Mouse (Mus musculus): ENCODE results near the gene Ensa. TPM values are rescaled to one million over a fixed set of nuclear protein-coding genes. Genes with fewer than 3 reads are reported as not detected.
A peak's percentile ranks its signal among the peaks of the same experiment; 100 is the strongest.

Gene Ensa
- polyA plus RNA-seq, 1 experiment, result 13.2 TPM

DNA sequence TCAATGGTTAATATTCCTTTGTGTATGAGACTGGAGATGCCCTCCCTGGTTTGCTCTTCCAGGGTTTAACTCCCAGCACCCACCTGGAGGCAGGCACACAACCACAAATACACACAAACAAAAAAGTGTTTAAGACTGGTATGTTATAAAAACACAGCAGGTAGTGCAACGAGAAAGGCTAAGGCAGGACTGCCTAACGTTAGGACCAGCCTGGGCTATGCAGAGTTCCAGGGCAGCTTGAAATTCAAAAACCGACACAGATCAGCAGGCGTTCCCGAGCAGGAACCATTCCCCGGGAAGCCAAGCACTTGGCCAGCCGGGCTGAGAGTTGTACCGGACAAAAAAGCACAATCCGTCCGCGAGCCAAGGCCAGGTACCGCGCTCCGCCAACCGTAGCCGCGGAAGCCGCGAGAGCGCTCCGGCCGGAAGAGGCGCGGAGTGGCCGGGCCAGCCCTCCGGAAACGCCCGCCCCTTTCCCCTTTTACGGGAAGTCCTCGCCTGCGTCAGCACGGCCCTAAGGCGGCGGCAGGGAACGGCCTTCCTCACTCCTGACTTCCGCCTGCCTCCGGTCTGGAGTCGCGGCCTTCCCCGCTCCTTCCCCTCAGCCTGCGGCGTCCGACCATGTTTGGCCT lies 33.6 kb downstream of the Ensa start, which contains the start of gene Mcl1:
Mcl1 (plus strand) TSS at position 553 of the 632 bp plus-strand sequence.
- Histone ChIP-seq H3K27ac (ENCODE audit: insufficient read depth, low read depth, low read length) (peak within 1 kb of the TSS; percentile 100), H3K4me3 (ENCODE audit: insufficient read depth, low read depth, low read length) (peak within 1 kb of the TSS; percentile 94), H3K4me1 (ENCODE audit: control insufficient read depth, insufficient read depth, low read length) (peaks cover 20% of the 10 kb centered on the region), H3K36me3 (ENCODE audit: control insufficient read depth, insufficient read depth, low read length) (peaks cover 13% of the 10 kb centered on the region), H3K27me3 (replicated peaks; ENCODE audit: control insufficient read depth, insufficient read depth, low read length) (no peaks in the 10 kb centered on the region)
- TF ChIP-seq CTCF (conservative IDR thresholded peaks at IDR 0.05; ENCODE audit: insufficient read depth, insufficient read length, low read depth, low read length) (0 out of 2 replicates have a peak, but pooled peaks have one; percentile 3), POLR2A (IDR thresholded peaks at IDR 0.05; ENCODE audit: low read depth, low read length) (peak; percentile 99)
- DNase-seq, result peak; percentile 97
- under 1% methylated on average over 43 of the region's 43 CpGs for WGBS

DNA sequence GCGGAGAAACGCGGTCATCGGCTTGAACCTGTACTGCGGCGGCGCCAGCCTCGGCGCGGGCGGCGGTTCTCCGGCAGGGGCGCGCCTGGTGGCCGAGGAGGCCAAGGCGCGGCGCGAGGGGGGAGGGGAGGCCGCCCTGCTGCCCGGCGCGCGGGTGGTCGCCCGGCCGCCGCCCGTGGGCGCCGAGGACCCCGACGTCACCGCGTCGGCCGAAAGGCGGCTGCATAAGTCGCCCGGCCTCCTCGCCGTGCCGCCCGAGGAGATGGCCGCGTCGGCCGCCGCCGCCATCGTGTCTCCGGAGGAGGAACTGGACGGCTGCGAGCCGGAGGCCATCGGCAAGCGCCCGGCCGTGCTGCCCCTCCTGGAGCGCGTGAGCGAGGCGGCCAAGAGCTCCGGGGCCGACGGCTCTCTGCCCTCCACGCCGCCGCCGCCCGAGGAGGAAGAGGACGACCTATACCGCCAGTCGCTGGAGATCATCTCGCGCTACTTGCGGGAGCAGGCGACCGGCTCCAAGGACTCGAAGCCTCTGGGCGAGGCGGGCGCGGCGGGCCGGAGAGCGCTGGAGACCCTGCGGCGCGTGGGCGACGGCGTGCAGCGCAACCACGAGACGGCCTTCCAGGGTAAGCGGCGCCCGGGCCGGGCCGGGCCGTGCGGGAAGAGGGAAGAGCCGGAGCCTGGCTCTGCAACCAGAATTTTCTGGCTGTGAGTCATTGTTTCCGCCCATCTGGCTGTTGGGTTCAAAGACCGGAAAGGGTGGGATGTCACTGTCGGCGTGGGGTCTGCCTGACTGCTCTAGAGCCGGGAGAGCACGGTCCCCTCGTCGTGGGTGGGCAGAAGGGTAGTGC lies 34.3 kb downstream of the Ensa start:
- peak overlapping the region; percentile 99 for H3K27ac ChIP-seq (ENCODE audit: insufficient read depth, low read depth, low read length)
- DNase-seq, result peak; percentile 86
- H3K4me1 ChIP-seq (ENCODE audit: control insufficient read depth, insufficient read depth, low read length), result peaks cover 24% of the 10 kb centered on the region
- H3K36me3 ChIP-seq (ENCODE audit: control insufficient read depth, insufficient read depth, low read length), result peaks cover 14% of the 10 kb centered on the region
- peak overlapping the region; percentile 94 for H3K4me3 ChIP-seq (ENCODE audit: insufficient read depth, low read depth, low read length)
- H3K27me3 ChIP-seq (replicated peaks; ENCODE audit: control insufficient read depth, insufficient read depth, low read length), result no peaks in the 10 kb centered on the region
- under 1% methylated on average over 106 of the region's 113 CpGs for WGBS
- TF ChIP-seq CTCF (conservative IDR thresholded peaks at IDR 0.05; ENCODE audit: insufficient read depth, insufficient read length, low read depth, low read length) (no peak), POLR2A (IDR thresholded peaks at IDR 0.05; ENCODE audit: low read depth, low read length) (peak; percentile 25)

DNA sequence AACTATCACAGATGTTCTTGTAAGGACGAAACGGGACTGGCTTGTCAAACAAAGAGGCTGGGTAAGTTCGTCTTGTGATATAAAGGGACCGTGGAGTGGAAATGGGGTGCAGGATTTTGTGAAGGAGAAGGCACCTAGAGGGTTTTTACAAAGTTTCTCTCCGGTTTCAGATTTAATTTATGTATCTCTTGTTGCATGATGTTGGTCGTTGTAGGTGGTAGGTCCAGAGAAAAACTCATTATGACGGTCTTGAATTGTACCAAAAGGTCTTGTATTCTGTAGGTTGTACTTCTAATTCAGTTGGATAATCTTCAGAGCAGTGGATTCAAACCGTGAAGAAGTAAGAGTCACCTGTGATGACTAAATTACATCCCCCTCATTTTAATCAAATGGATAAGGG lies 35.2 kb downstream of the Ensa start:
- DNase-seq, result no peak
- WGBS, result 1% methylated on average over 8 of the region's 8 CpGs
- Histone ChIP-seq H3K4me1 (ENCODE audit: control insufficient read depth, insufficient read depth, low read length) (peaks cover 32% of the 10 kb centered on the region), H3K36me3 (ENCODE audit: control insufficient read depth, insufficient read depth, low read length) (peaks cover 16% of the 10 kb centered on the region), H3K4me3 (ENCODE audit: insufficient read depth, low read depth, low read length) (peak overlapping the region; percentile 94), H3K27ac (ENCODE audit: insufficient read depth, low read depth, low read length) (peak overlapping the region; percentile 99), H3K27me3 (replicated peaks; ENCODE audit: control insufficient read depth, insufficient read depth, low read length) (no peaks in the 10 kb centered on the region)
- TF ChIP-seq CTCF (conservative IDR thresholded peaks at IDR 0.05; ENCODE audit: insufficient read depth, insufficient read length, low read depth, low read length) (no peak), POLR2A (IDR thresholded peaks at IDR 0.05; ENCODE audit: low read depth, low read length) (no peak)

DNA sequence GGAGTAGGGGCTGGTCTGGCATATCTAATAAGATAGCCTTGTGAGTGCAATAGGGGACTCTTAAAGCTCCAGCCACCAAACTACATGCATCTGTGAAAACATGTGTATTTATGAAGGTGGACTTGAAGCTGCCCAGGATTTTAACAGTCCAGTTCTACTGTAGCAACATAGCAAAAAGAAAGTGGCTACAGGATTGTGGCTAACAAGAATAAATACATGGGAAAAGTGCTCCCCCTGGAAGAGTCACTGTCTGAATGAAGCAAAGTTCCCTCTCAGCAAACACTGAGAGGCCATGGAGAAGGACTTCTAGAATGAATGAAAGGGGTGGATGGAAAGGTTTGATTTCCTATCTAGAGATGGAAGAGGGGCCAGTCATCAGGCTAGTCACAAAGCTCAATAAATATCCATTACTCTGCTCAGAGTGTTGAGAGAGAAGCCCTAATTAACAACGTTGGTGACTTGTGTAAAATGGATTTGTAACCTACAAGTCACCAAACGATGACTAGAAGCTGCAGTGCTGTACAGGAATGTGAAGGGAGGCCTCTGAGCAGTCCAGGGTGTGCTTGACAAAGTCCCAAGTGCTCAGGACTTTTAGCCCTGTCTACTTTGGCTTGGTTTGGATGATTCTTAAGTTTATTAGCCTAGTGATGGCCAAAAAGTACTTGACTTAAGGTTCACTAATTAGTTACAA lies 36.1 kb downstream of the Ensa start:
- TF ChIP-seq POLR2A (IDR thresholded peaks at IDR 0.05; ENCODE audit: low read depth, low read length) (no peak), CTCF (conservative IDR thresholded peaks at IDR 0.05; ENCODE audit: insufficient read depth, insufficient read length, low read depth, low read length) (no peak)
- peak overlapping the region; percentile 94 for H3K4me3 ChIP-seq (ENCODE audit: insufficient read depth, low read depth, low read length)
- DNase-seq, result no peak
- H3K27me3 ChIP-seq (replicated peaks; ENCODE audit: control insufficient read depth, insufficient read depth, low read length), result no peaks in the 10 kb centered on the region
- peak overlapping the region; percentile 99 for H3K27ac ChIP-seq (ENCODE audit: insufficient read depth, low read depth, low read length)
- H3K36me3 ChIP-seq (ENCODE audit: control insufficient read depth, insufficient read depth, low read length), result peaks cover 16% of the 10 kb centered on the region
- WGBS, result 1% methylated on average over 2 of the region's 2 CpGs
- H3K4me1 ChIP-seq (ENCODE audit: control insufficient read depth, insufficient read depth, low read length), result peaks cover 42% of the 10 kb centered on the region

DNA sequence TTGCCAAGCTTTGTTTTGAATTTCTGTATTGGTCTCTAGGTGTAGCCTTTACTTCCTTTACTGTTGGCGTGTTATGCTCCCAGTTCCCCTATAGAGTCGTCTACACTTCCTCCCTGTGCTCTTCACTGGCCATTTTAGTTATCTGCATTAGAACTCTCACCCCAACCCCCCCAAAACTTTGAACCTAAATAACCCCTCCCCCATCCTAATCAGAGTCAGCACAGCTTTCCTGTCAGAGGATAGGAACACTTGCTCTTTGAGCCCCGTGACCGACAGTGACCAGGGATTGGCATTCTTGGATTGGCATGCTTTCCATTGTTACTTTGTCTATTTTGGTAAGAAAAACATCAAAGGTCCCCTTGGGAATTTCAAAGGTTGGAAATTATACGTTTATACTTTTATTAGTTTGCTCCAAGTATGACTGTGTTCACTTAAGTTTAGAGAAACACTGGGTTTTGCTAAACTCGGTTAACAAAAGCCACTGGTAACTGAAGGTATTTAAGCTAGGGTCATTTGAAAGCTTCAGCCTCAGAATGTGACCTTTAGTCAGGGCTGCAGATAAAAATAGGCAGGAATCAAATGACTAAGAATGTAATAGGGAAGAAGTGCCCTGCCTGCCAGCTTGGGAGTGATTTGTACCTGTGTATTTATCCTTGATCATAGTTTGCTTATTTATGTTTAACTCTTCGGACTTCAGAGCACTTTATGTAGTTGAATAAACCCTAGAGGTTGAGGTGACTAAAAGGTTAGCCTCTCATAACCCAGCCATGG lies 37.3 kb downstream of the Ensa start:
- Histone ChIP-seq H3K36me3 (ENCODE audit: control insufficient read depth, insufficient read depth, low read length) (peaks cover 16% of the 10 kb centered on the region), H3K4me3 (ENCODE audit: insufficient read depth, low read depth, low read length) (peak overlapping the region; percentile 30; the same call in 1 of the 2 replicates), H3K27ac (ENCODE audit: insufficient read depth, low read depth, low read length) (peak overlapping the region; percentile 97), H3K27me3 (replicated peaks; ENCODE audit: control insufficient read depth, insufficient read depth, low read length) (no peaks in the 10 kb centered on the region), H3K4me1 (ENCODE audit: control insufficient read depth, insufficient read depth, low read length) (peaks cover 52% of the 10 kb centered on the region)
- DNase-seq, result peak; percentile 81
- TF ChIP-seq POLR2A (IDR thresholded peaks at IDR 0.05; ENCODE audit: low read depth, low read length), result no peak
- WGBS, result 8% methylated on average over 7 of the region's 7 CpGs

DNA sequence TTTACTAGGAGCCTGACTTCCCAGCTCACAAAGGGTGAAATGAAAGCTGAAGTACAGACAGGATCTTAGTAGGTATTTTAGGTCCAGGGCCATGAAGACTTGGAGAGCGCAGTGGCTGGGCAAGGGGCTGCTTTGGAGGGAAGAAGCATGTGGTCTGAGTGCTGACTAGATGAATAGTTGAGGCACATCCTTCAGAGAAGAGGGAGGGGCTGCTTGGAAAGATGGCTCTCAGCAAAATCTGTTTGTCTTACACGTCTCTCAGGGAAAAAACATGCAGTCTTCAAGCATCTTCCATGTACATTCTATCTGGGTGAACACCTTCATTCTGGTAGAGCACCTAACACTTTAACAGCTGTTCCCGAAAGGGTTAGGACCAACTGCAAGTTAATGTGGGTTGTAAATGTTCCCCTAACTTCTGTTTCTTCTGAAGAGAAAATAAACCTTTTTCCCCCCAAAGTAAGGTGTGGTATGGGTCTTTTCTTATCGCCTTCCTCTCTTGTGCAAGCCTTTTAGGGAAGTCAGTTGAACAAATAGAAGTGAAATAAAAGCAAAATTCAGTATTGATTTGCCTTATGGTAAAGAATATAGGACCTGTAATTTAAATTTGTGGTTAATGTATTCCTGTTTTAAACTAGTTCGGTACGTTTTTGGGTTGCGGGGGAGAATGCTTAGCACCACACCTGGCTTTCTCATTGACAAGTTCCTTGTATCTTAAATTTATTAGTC lies 38.1 kb downstream of the Ensa start:
- Histone ChIP-seq H3K27ac (ENCODE audit: insufficient read depth, low read depth, low read length) (peak overlapping the region; percentile 97), H3K4me3 (ENCODE audit: insufficient read depth, low read depth, low read length) (no peak overlapping the region), H3K27me3 (replicated peaks; ENCODE audit: control insufficient read depth, insufficient read depth, low read length) (no peaks in the 10 kb centered on the region), H3K36me3 (ENCODE audit: control insufficient read depth, insufficient read depth, low read length) (peaks cover 16% of the 10 kb centered on the region), H3K4me1 (ENCODE audit: control insufficient read depth, insufficient read depth, low read length) (peaks cover 59% of the 10 kb centered on the region)
- DNase-seq, result no peak
- TF ChIP-seq POLR2A (IDR thresholded peaks at IDR 0.05; ENCODE audit: low read depth, low read length) (no peak), CTCF (conservative IDR thresholded peaks at IDR 0.05; ENCODE audit: insufficient read depth, insufficient read length, low read depth, low read length) (no peak)
- WGBS, result 57% methylated on average over 7 of the region's 7 CpGs

All from kidney, adult 2 months (tissue).